Mouse (Mus musculus) heart, postnatal 0 days (tissue): ENCODE results near the gene Adamtsl4.
A peak's percentile ranks its signal among the peaks of the same experiment; 100 is the strongest.

ENCODE experiments used
- CTCF ChIP-seq: IDR thresholded peaks from 2 replicates; pipeline ENCODE4 v1.5.1; 2016; ENCODE audit warnings: antibody characterized with exemption, control low read depth, low read depth
- EP300 ChIP-seq: IDR thresholded peaks from 2 replicates; pipeline ENCODE4 v1.6.1; 2016; ENCODE audit warnings: antibody characterized with exemption, low read depth

GRCm38 (mm10) chr3:95639694-95640093 is 48.0 kb downstream of the Adamtsl4 start:
- TF ChIP-seq CTCF (peak; percentile 16; the same call in 1 of the 2 replicates), EP300 (no peak)
